Mouse (Mus musculus) MEL (cell line): ENCODE measurements around the gene H2bfm. TPM values are rescaled to one million over a fixed set of nuclear protein-coding genes. Genes with fewer than 3 reads are reported as not detected.

ENCODE experiments used
- DNase-seq: peaks from one replicate; pipeline ENCODE4 v3.0.0; 2011; ENCODE audit warnings: low read depth, low spot score
- H3K27ac ChIP-seq: 2 replicates; pipeline ENCODE4 v1.5.1; 2012; ENCODE audit warnings: low read depth, mild to moderate bottlenecking, control low read depth, low read length, moderate library complexity; ENCODE audit not compliant: control insufficient read depth
- H3K27me3 ChIP-seq, 2 experiments: fragments of 150-350 bp in 1 of 2; sonication (generic) in 1 of 2; 2 replicates each; pipeline ENCODE4 v1.6.1; 2012; ENCODE audit warnings: low read length in 2 of 2, mild to moderate bottlenecking in 2 of 2, improper control_type of control experiment in 1 of 2, moderate library complexity in 1 of 2; ENCODE audit not compliant: insufficient read depth in 2 of 2, control insufficient read depth in 1 of 2
- H3K36me3 ChIP-seq, 2 experiments: 2 replicates each; pipeline ENCODE4 v1.6.1; 2012 to 2014; ENCODE audit warnings: low read length in 2 of 2, improper control_type of control experiment in 1 of 2, inconsistent platforms in 1 of 2, mild to moderate bottlenecking in 1 of 2; ENCODE audit not compliant: insufficient read depth in 2 of 2, control insufficient read depth in 1 of 2
- H3K4me1 ChIP-seq, 2 experiments: fragments of 150-350 bp in 1 of 2; sonication (generic) in 1 of 2; 2 replicates each; pipeline ENCODE4 v1.6.1; 2012; ENCODE audit warnings: low read length in 2 of 2, improper control_type of control experiment in 1 of 2, mild to moderate bottlenecking in 1 of 2; ENCODE audit not compliant: insufficient read depth in 2 of 2, control insufficient read depth in 1 of 2
- H3K4me3 ChIP-seq, 2 experiments: fragments of 150-350 bp in 1 of 2; sonication (generic) in 1 of 2; 2 replicates each; pipeline ENCODE4 v1.5.1; 2012; ENCODE audit warnings: low read depth in 2 of 2, low read length in 2 of 2, mild to moderate bottlenecking in 2 of 2, moderate library complexity in 2 of 2, control low read depth in 1 of 2, improper control_type of control experiment in 1 of 2; ENCODE audit not compliant: control insufficient read depth in 1 of 2, insufficient read depth in 1 of 2
- H3K79me2 ChIP-seq: 2 replicates; pipeline ENCODE4 v1.6.1; 2012; ENCODE audit warnings: mild to moderate bottlenecking, low read length, moderate library complexity; ENCODE audit not compliant: control insufficient read depth, poor library complexity, insufficient read depth
- H3K9ac ChIP-seq: 2 replicates; pipeline ENCODE4 v1.6.1; 2012; ENCODE audit warnings: low read depth, mild to moderate bottlenecking, control low read depth, low read length, moderate library complexity; ENCODE audit not compliant: control insufficient read depth, poor library complexity, severe bottlenecking
- H3K9me3 ChIP-seq: fragments of 150-350 bp; sonication (generic); replicated peaks from 2 replicates; pipeline ENCODE4 v1.6.1; 2012; ENCODE audit warnings: mild to moderate bottlenecking, low read length, improper control_type of control experiment, moderate library complexity; ENCODE audit not compliant: insufficient read depth
- E2F4 ChIP-seq: IDR thresholded peaks from 2 replicates; pipeline ENCODE4 v1.6.1; 2011; ENCODE audit warnings: low read depth, low read length, improper control_type of control experiment, borderline replicate concordance
- MEF2A ChIP-seq: IDR thresholded peaks from 2 replicates; pipeline ENCODE4 v1.6.1; 2014; ENCODE audit warnings: low read depth, mild to moderate bottlenecking, inconsistent platforms, low read length, improper control_type of control experiment; ENCODE audit not compliant: poor library complexity, insufficient replicate concordance, severe bottlenecking; ENCODE audit errors: extremely low read depth
- MXI1 ChIP-seq: IDR thresholded peaks from 2 replicates; pipeline ENCODE4 v1.6.1; 2011; ENCODE audit warnings: mild to moderate bottlenecking, low read depth, low read length, improper control_type of control experiment
- POLR2AphosphoS2 ChIP-seq: IDR thresholded peaks from 2 replicates; pipeline ENCODE4 v1.6.1; 2011; ENCODE audit warnings: low read length, improper control_type of control experiment
- polyA plus RNA-seq, 2 experiments: library from polyadenylated mRNA; stranded (reverse) in 1 of 2; unstranded in 1 of 2; fragments of >175 nt in 1 of 2; fragments of >200 nt in 1 of 2; gene quantifications; 2 replicates each; pipeline versions ENCODE4 v1.2.1 to v1.2.4; 2012; ENCODE audit warnings: low replicate concordance in 2 of 2, low read depth in 1 of 2; ENCODE audit not compliant: insufficient read length in 2 of 2, insufficient read depth in 1 of 2, missing spikeins in 1 of 2
- total RNA-seq: library from RNA; depleted of rRNA; stranded (reverse); fragments of 300-350 nt; gene quantifications from 2 replicates; pipeline ENCODE4 v1.2.3, GENCODE M21; 2012; rRNA removed

Gene H2bfm
- total and polyA plus RNA-seq, 3 experiments = not detected

DNA sequence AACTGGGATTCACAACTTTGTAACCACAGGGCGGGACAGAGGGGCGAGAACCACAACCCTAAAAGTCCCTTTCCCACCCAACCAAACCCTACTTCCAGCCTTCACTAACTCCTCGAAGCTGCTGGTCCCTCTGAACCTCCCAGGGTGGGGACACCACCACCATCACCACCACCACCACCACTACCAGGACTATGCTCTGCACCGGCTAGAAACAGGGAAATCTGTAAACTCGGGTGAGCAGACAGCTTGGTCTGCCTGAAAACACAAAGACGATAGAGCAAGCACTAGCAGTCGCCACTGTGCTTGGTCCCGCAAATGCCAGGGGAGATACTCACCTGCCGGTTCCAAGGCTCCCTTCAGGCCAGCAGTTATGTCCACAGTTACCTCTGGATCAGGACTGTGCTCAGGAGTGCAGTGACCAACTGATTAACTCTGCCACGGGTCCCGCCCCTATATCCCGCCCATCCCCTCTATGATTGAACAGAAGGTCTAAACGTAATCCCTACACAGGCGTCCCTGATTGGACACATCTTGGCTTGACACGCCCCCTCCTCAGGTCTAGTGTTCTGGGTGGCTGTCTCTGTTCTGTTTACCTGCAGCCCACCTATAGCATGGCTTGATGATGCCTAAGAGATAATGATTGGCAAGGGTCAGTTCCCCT is 49.4 kb downstream of the H2bfm start, which contains the start of the genes Tmsb15l and Tmsb15b1:
TSS of gene Tmsb15l (minus strand) at position 446 of the 661 bp plus-strand sequence.
TSS of gene Tmsb15b1 (minus strand) at position 451 of the 661 bp plus-strand sequence.
- Histone ChIP-seq H3K27ac (no peak within 1 kb of the TSS), H3K27me3 (peaks cover 0 to 4% of the 10 kb centered on the region in 2 experiments; a peak in 2 of 4 replicates), H3K36me3 (no peaks in the 10 kb centered on the region), H3K9ac (no peak within 1 kb of the TSS), H3K9me3 (no peaks in the 10 kb centered on the region), H3K4me3 (no peak within 1 kb of the TSS), H3K4me1 (no peaks in the 10 kb centered on the region), H3K79me2 (no peaks in the 10 kb centered on the region)
- DNase-seq = no peak
- no peak for TF ChIP-seq POLR2AphosphoS2
- no peak for TF ChIP-seq E2F4
- no peak for TF ChIP-seq MXI1
- no peak for TF ChIP-seq MEF2A

Other genes starting within 250 kb of the H2bfm start
- gene Tceal1, start 219.3 kb upstream of the H2bfm start, total RNA-seq = not detected in 2 replicates
- gene Tceal1, start 219.3 kb upstream of the H2bfm start, polyA plus RNA-seq = not detected
- 617 and 648 TPM in 2 replicates for gene Morf4l2, start 183.6 kb upstream of the H2bfm start, total RNA-seq
- 100 to 1,000 TPM in 1 of 2 experiments, not detected in 1; 921 TPM for gene Morf4l2, start 183.6 kb upstream of the H2bfm start, polyA plus RNA-seq
- gene Glra4, start 147.2 kb upstream of the H2bfm start, total RNA-seq = not detected in 2 replicates
- under 1 TPM in 1 of 2 experiments, not detected in 1; 0.13 TPM for gene Glra4, start 147.2 kb upstream of the H2bfm start, polyA plus RNA-seq
- gene Plp1, start 104.7 kb upstream of the H2bfm start, total RNA-seq = 1.0 and 1.2 TPM in 2 replicates
- gene Plp1, start 104.7 kb upstream of the H2bfm start, polyA plus RNA-seq = 10 to 100 TPM in 1 of 2 experiments, 1 to 10 TPM in 1; 2.5 to 30.8 TPM
- gene Rab9b, start 58.6 kb upstream of the H2bfm start, total RNA-seq = not detected in 2 replicates
- gene Rab9b, start 58.6 kb upstream of the H2bfm start, polyA plus RNA-seq = not detected
- not detected in 2 replicates for gene Tmsb15b2, start 48.2 kb downstream of the H2bfm start, total RNA-seq
- not detected for gene Tmsb15b2, start 48.2 kb downstream of the H2bfm start, polyA plus RNA-seq
- gene Tmsb15l, start 49.5 kb downstream of the H2bfm start, total RNA-seq = not detected in 2 replicates
- gene Tmsb15l, start 49.5 kb downstream of the H2bfm start, polyA plus RNA-seq = not detected
- gene Tmsb15b1, start 49.5 kb downstream of the H2bfm start, total RNA-seq = not detected in 2 replicates
- gene Tmsb15b1, start 49.5 kb downstream of the H2bfm start, polyA plus RNA-seq = not detected
- 0.04 TPM in 1 of 2 replicates, not detected in the other for gene Zcchc18, start 65.8 kb downstream of the H2bfm start, total RNA-seq
- under 1 TPM in 1 of 2 experiments, not detected in 1; 0.61 TPM for gene Zcchc18, start 65.8 kb downstream of the H2bfm start, polyA plus RNA-seq
- gene Slc25a53, start 111.0 kb downstream of the H2bfm start, total RNA-seq = 4.2 and 5.1 TPM in 2 replicates
- gene Slc25a53, start 111.0 kb downstream of the H2bfm start, polyA plus RNA-seq = 1 to 10 TPM in 1 of 2 experiments, not detected in 1; 8.6 TPM
- gene Fam199x, start 122.3 kb downstream of the H2bfm start, total RNA-seq = 8.4 and 10.4 TPM in 2 replicates
- 1 to 10 TPM in 1 of 2 experiments, not detected in 1; 5.9 TPM for gene Fam199x, start 122.3 kb downstream of the H2bfm start, polyA plus RNA-seq
- not detected in 2 replicates for gene Esx1, start 194.8 kb downstream of the H2bfm start, total RNA-seq
- not detected for gene Esx1, start 194.8 kb downstream of the H2bfm start, polyA plus RNA-seq